Mouse (Mus musculus): ENCODE results near the gene Prkn. TPM values are rescaled to one million over a fixed set of nuclear protein-coding genes. Genes with fewer than 3 reads are reported as not detected.

The Prkn gene
- polyA plus RNA-seq, 1 experiment from 2014 or later, result 3.9 TPM

- Histone ChIP-seq H3K27ac (ENCODE audit: low read length) (no peak overlapping the region), H3K36me3 (ENCODE audit: control insufficient read depth, insufficient read depth) (no peaks in the 10 kb centered on the region), H3K4me3 (replicated peaks; ENCODE audit: low read length) (no peak overlapping the region), H3K9ac (replicated peaks; ENCODE audit: low read depth, low read length) (no peak overlapping the region), H3K4me1 (replicated peaks; ENCODE audit: control insufficient read depth, insufficient read depth, low read length) (0 out of 2 replicates have a peak, but pooled peaks cover 7% of the 10 kb centered on the region), H3K27me3 (replicated peaks; ENCODE audit: control insufficient read depth, insufficient read depth, low read length) (no peaks in the 10 kb centered on the region), H3K4me2 (ENCODE audit: low read length) (no peak overlapping the region), H3K9me3 (ENCODE audit: control insufficient read depth, low read length) (no peaks in the 10 kb centered on the region)
- WGBS, result 75% methylated on average over 7 of the region's 7 CpGs
- no peak for ATAC-seq
Observed at GRCm38 (mm10) chr17:11663437-11663836, 823.3 kb downstream of the Prkn start.

- Histone ChIP-seq H3K27ac (ENCODE audit: low read length) (no peak overlapping the region), H3K4me3 (replicated peaks; ENCODE audit: low read length) (peak overlapping the region; percentile 34), H3K36me3 (ENCODE audit: control insufficient read depth, insufficient read depth) (no peaks in the 10 kb centered on the region), H3K9ac (replicated peaks; ENCODE audit: low read depth, low read length) (0 out of 2 replicates have a peak overlapping the region, but pooled peaks have one; percentile 20), H3K27me3 (replicated peaks; ENCODE audit: control insufficient read depth, insufficient read depth, low read length) (no peaks in the 10 kb centered on the region), H3K4me1 (replicated peaks; ENCODE audit: control insufficient read depth, insufficient read depth, low read length) (0 out of 2 replicates have a peak, but pooled peaks cover 7% of the 10 kb centered on the region), H3K9me3 (ENCODE audit: control insufficient read depth, low read length) (no peaks in the 10 kb centered on the region), H3K4me2 (ENCODE audit: low read length) (peak overlapping the region; percentile 47)
- ATAC-seq, result peak; percentile 83
- 17% methylated on average over 20 of the region's 20 CpGs for WGBS
Observed at GRCm38 (mm10) chr17:11664610-11665345, 824.6 kb downstream of the Prkn start.

GRCm38 (mm10) chr17:11679716-11680115 is 839.5 kb downstream of the Prkn start:
- H3K4me2 ChIP-seq (ENCODE audit: low read length), result no peak overlapping the region
- H3K9me3 ChIP-seq (ENCODE audit: control insufficient read depth, low read length), result no peaks in the 10 kb centered on the region
- no peaks in the 10 kb centered on the region for H3K36me3 ChIP-seq (ENCODE audit: control insufficient read depth, insufficient read depth)
- H3K27me3 ChIP-seq (replicated peaks; ENCODE audit: control insufficient read depth, insufficient read depth, low read length), result no peaks in the 10 kb centered on the region
- no peak overlapping the region for H3K27ac ChIP-seq (ENCODE audit: low read length)
- WGBS, result 94% methylated on average over 6 of the region's 6 CpGs
- no peaks in the 10 kb centered on the region for H3K4me1 ChIP-seq (replicated peaks; ENCODE audit: control insufficient read depth, insufficient read depth, low read length)
- H3K4me3 ChIP-seq (replicated peaks; ENCODE audit: low read length), result no peak overlapping the region
- no peak for ATAC-seq
- no peak overlapping the region for H3K9ac ChIP-seq (replicated peaks; ENCODE audit: low read depth, low read length)

DNA sequence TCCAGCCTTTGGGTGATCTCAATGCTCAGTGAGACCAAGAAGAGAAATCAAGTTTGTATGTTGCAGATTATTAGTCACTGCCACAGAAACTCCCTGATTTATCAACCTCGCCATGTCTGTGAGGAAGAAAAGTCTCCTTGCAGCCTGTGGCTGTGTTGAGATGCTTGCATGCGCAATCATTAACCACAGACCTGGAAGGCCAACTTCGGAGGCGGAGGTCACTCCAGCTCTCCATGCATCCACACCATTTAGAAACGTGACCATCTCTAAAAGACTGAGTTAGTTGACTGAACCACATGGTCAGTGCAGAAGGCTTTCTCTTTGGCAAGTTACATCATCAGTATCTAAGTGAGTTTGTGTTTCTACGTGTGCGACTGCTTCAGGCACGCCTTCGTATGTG is 840.3 kb downstream of the Prkn start:
- Histone ChIP-seq H3K4me1 (replicated peaks; ENCODE audit: control insufficient read depth, insufficient read depth, low read length) (no peaks in the 10 kb centered on the region), H3K36me3 (ENCODE audit: control insufficient read depth, insufficient read depth) (no peaks in the 10 kb centered on the region), H3K4me2 (ENCODE audit: low read length) (no peak overlapping the region), H3K9me3 (ENCODE audit: control insufficient read depth, low read length) (no peaks in the 10 kb centered on the region), H3K27ac (ENCODE audit: low read length) (no peak overlapping the region), H3K4me3 (replicated peaks; ENCODE audit: low read length) (no peak overlapping the region), H3K9ac (replicated peaks; ENCODE audit: low read depth, low read length) (no peak overlapping the region), H3K27me3 (replicated peaks; ENCODE audit: control insufficient read depth, insufficient read depth, low read length) (no peaks in the 10 kb centered on the region)
- WGBS, result 90% methylated on average over 9 of the region's 9 CpGs
- no peak for ATAC-seq

DNA sequence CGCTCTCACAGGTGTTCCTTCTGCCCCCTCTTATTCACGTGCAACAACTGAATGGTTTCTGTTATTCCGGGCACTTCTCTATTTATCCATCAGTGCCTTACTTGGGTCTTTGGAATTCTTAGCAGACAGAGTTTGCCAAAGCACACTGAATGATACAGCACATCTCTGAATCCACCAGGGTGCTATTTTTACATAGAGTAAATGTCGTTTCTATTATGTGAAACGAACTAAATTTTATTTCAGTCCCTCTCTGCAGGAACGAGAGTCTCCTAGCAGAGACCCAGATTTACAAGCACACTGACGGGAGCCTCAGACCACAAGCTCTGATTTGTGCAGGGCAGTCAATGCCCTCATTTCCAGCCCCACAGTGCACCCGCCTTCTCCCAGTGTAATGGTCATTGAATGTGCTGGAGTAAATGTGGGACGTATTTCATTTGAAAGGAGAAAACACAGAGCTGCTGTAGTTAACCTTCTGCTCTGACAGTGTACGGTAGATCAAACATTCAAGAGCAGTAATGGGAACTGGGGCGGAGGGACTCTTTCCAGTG is 841.7 kb downstream of the Prkn start:
- no peak overlapping the region for H3K4me2 ChIP-seq (ENCODE audit: low read length)
- no peak overlapping the region for H3K27ac ChIP-seq (ENCODE audit: low read length)
- ATAC-seq, result no peak
- H3K36me3 ChIP-seq (ENCODE audit: control insufficient read depth, insufficient read depth), result no peaks in the 10 kb centered on the region
- no peaks in the 10 kb centered on the region for H3K27me3 ChIP-seq (replicated peaks; ENCODE audit: control insufficient read depth, insufficient read depth, low read length)
- no peak overlapping the region for H3K4me3 ChIP-seq (replicated peaks; ENCODE audit: low read length)
- H3K9ac ChIP-seq (replicated peaks; ENCODE audit: low read depth, low read length), result no peak overlapping the region
- H3K4me1 ChIP-seq (replicated peaks; ENCODE audit: control insufficient read depth, insufficient read depth, low read length), result no peaks in the 10 kb centered on the region
- no peaks in the 10 kb centered on the region for H3K9me3 ChIP-seq (ENCODE audit: control insufficient read depth, low read length)
- WGBS, result 29% methylated on average over 11 of the region's 11 CpGs

GRCm38 (mm10) chr17:11705005-11705404 is 864.8 kb downstream of the Prkn start:
- Histone ChIP-seq H3K27ac (ENCODE audit: low read length) (no peak overlapping the region), H3K4me1 (replicated peaks; ENCODE audit: control insufficient read depth, insufficient read depth, low read length) (peaks cover 4% of the 10 kb centered on the region; the same call in 1 of the 2 replicates), H3K4me3 (replicated peaks; ENCODE audit: low read length) (no peak overlapping the region), H3K9me3 (ENCODE audit: control insufficient read depth, low read length) (no peaks in the 10 kb centered on the region), H3K27me3 (replicated peaks; ENCODE audit: control insufficient read depth, insufficient read depth, low read length) (no peaks in the 10 kb centered on the region), H3K9ac (replicated peaks; ENCODE audit: low read depth, low read length) (no peak overlapping the region), H3K4me2 (ENCODE audit: low read length) (no peak overlapping the region), H3K36me3 (ENCODE audit: control insufficient read depth, insufficient read depth) (no peaks in the 10 kb centered on the region)
- WGBS, result 85% methylated on average over 4 of the region's 4 CpGs
- no peak for ATAC-seq

DNA sequence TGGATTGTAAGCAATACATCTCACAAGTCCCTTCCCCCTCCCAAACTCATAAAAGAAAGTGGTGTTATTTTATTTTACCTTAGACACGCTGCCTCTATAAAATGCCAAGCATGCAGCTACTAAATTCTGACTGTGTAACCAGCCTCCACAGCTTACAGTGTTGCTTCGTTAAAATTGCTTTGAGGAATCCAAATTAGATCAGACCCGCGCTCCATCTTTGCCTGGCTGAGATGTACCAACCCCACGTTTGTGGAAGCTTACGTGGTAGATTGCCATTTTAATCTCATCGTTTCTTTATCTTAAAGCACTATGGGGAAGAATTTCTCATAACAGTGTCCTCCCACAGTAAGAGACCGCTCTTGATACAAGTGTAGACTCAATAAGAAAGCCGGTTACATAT is 865.6 kb downstream of the Prkn start:
- Histone ChIP-seq H3K4me2 (ENCODE audit: low read length) (no peak overlapping the region), H3K4me3 (replicated peaks; ENCODE audit: low read length) (no peak overlapping the region), H3K4me1 (replicated peaks; ENCODE audit: control insufficient read depth, insufficient read depth, low read length) (peaks cover 4% of the 10 kb centered on the region; the same call in 1 of the 2 replicates), H3K27me3 (replicated peaks; ENCODE audit: control insufficient read depth, insufficient read depth, low read length) (no peaks in the 10 kb centered on the region), H3K36me3 (ENCODE audit: control insufficient read depth, insufficient read depth) (no peaks in the 10 kb centered on the region), H3K9me3 (ENCODE audit: control insufficient read depth, low read length) (no peaks in the 10 kb centered on the region), H3K27ac (ENCODE audit: low read length) (no peak overlapping the region), H3K9ac (replicated peaks; ENCODE audit: low read depth, low read length) (no peak overlapping the region)
- ATAC-seq, result no peak
- 74% methylated on average over 9 of the region's 9 CpGs for WGBS

DNA sequence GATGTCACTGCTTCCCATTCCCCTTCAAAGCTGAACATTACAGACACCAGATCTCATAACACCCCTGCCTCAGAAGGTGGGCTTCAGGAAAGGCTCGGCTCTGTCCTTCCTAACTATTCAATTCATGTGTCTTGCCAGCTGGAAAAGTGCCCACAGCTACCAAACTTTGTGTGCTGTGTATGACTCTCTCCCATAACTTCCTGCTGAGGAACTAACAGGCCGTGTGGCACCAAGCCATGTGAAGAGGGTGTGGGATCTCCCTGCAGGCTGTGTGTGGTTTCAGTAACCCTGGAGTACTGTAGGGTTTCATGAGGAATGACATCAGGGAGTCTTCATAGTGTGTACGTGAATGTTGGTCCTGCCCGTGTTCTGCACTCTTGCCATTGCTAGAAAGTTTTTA is 871.9 kb downstream of the Prkn start:
- H3K27me3 ChIP-seq (replicated peaks; ENCODE audit: control insufficient read depth, insufficient read depth, low read length), result no peaks in the 10 kb centered on the region
- no peaks in the 10 kb centered on the region for H3K9me3 ChIP-seq (ENCODE audit: control insufficient read depth, low read length)
- no peak overlapping the region for H3K4me2 ChIP-seq (ENCODE audit: low read length)
- peaks cover 4% of the 10 kb centered on the region; the same call in 1 of the 2 replicates for H3K4me1 ChIP-seq (replicated peaks; ENCODE audit: control insufficient read depth, insufficient read depth, low read length)
- 61% methylated on average over 4 of the region's 4 CpGs for WGBS
- no peak overlapping the region for H3K27ac ChIP-seq (ENCODE audit: low read length)
- H3K36me3 ChIP-seq (ENCODE audit: control insufficient read depth, insufficient read depth), result no peaks in the 10 kb centered on the region
- no peak for ATAC-seq
- no peak overlapping the region for H3K4me3 ChIP-seq (replicated peaks; ENCODE audit: low read length)
- H3K9ac ChIP-seq (replicated peaks; ENCODE audit: low read depth, low read length), result no peak overlapping the region

DNA sequence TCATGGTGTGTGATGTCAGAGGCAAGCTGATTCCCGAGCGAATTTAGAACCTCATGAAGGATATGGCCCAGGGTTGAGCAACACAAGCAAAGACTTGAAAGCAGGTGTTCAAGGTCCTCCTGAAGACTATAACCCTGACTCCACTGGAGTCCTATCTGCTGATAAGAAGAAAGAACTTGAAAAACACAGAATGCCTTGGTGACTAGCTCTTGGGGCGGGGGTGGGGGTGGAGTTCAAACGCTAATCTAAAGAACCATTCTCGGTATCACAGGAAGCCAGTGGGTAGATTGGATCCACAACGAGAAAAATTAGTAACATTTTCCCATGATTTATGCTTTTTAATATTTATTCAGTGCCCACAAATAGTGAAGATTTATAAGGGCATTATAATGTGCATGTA is 879.6 kb downstream of the Prkn start:
- 0 out of 2 replicates have a peak, but pooled peaks cover 3% of the 10 kb centered on the region for H3K4me1 ChIP-seq (replicated peaks; ENCODE audit: control insufficient read depth, insufficient read depth, low read length)
- H3K36me3 ChIP-seq (ENCODE audit: control insufficient read depth, insufficient read depth), result no peaks in the 10 kb centered on the region
- H3K9me3 ChIP-seq (ENCODE audit: control insufficient read depth, low read length), result no peaks in the 10 kb centered on the region
- H3K27ac ChIP-seq (ENCODE audit: low read length), result no peak overlapping the region
- ATAC-seq, result no peak
- no peak overlapping the region for H3K4me2 ChIP-seq (ENCODE audit: low read length)
- WGBS, result 92% methylated on average over 6 of the region's 6 CpGs
- H3K9ac ChIP-seq (replicated peaks; ENCODE audit: low read depth, low read length), result no peak overlapping the region
- no peaks in the 10 kb centered on the region for H3K27me3 ChIP-seq (replicated peaks; ENCODE audit: control insufficient read depth, insufficient read depth, low read length)
- no peak overlapping the region for H3K4me3 ChIP-seq (replicated peaks; ENCODE audit: low read length)

All from forebrain, embryonic 16.5 days (tissue).